Mouse (Mus musculus): ENCODE data around the gene Gucd1. TPM values are rescaled to one million over a fixed set of nuclear protein-coding genes. Genes with fewer than 3 reads are reported as not detected.

The Gucd1 gene
- total and polyA plus RNA-seq, 3 experiments: 16.8 to 19.0 (median 18.0) TPM

GRCm38 (mm10) chr10:75339377-75339776 lies 178.4 kb downstream of the Gucd1 start:
- DNase-seq (ENCODE audit: extremely low read depth): no peak
- peaks cover 4 to 13% of the 10 kb centered on the region in 2 experiments for H3K36me3 ChIP-seq (replicated peaks in 1 of 2; ENCODE audit: control insufficient read depth in 1 of 2, insufficient read depth in 1 of 2, low read length in 1 of 2)
- H3K9me3 ChIP-seq (replicated peaks; ENCODE audit: low read length): no peaks in the 10 kb centered on the region
- no peak overlapping the region for H3K9ac ChIP-seq (ENCODE audit: insufficient read depth, low read depth)
- no peaks in the 10 kb centered on the region for H3K27me3 ChIP-seq (replicated peaks)
- H3K4me1 ChIP-seq (ENCODE audit: control insufficient read depth in 1 of 2, insufficient read depth in 2 of 2): peaks cover 11 to 17% of the 10 kb centered on the region in 2 experiments
- no peak overlapping the region for H3K4me3 ChIP-seq (replicated peaks in 1 of 3; ENCODE audit: low read depth in 2 of 3, low read length in 2 of 3, poor library complexity in 1 of 3)
- in situ Hi-C loops (cut with MboI; ENCODE audit: low pct_ligation_motif_present, low pct_unique_long_range_greater_than_20kb, low sequenced_read_pairs): no loop called here
- H3K27ac ChIP-seq (ENCODE audit: insufficient read depth, low read depth): no peak overlapping the region
- dilution Hi-C loops (cut with MboI; ENCODE audit: extremely low pct_ligation_motif_present, extremely low pct_unique_long_range_greater_than_20kb, low sequenced_read_pairs): no loop called here
- no peaks in the 10 kb centered on the region for H3K79me2 ChIP-seq (replicated peaks; ENCODE audit: control insufficient read depth, extremely low read depth, insufficient read depth, poor library complexity, severe bottlenecking)
- H3K4me2 ChIP-seq (ENCODE audit: insufficient read depth, low read depth, poor library complexity, severe bottlenecking): no peak overlapping the region
- no peak for TF ChIP-seq KAT2A (IDR thresholded peaks at IDR 0.05; ENCODE audit: insufficient replicate concordance, low read length)
- TF ChIP-seq ZMIZ1 (IDR thresholded peaks at IDR 0.05; ENCODE audit: low read depth, low read length): no peak
- no peak for TF ChIP-seq TCF12 (IDR thresholded peaks at IDR 0.05; ENCODE audit: low read depth, low read length)
- TF ChIP-seq E2F4 (IDR thresholded peaks at IDR 0.05; ENCODE audit: insufficient replicate concordance, low read depth, low read length): no peak
- TF ChIP-seq MEF2A (IDR thresholded peaks at IDR 0.05; ENCODE audit: borderline replicate concordance, low read depth, low read length): no peak
- TF ChIP-seq NELFE (IDR thresholded peaks at IDR 0.05; ENCODE audit: low read depth, low read length): no peak
- no peak for TF ChIP-seq TBP (conservative IDR thresholded peaks at IDR 0.05; ENCODE audit: low read depth, low read length)
- TF ChIP-seq SMC3 (IDR thresholded peaks at IDR 0.05; ENCODE audit: low read depth, low read length): no peak
- TF ChIP-seq RCOR1 (conservative IDR thresholded peaks at IDR 0.05; ENCODE audit: low read depth, low read length): no peak
- TF ChIP-seq ZNF384 (IDR thresholded peaks at IDR 0.05; ENCODE audit: low read depth, low read length): no peak
- TF ChIP-seq USF1 (IDR thresholded peaks at IDR 0.05; ENCODE audit: low read depth, low read length): no peak

- H3K27me3 ChIP-seq (replicated peaks): no peaks in the 10 kb centered on the region
- no peak overlapping the region for H3K27ac ChIP-seq (ENCODE audit: insufficient read depth, low read depth)
- H3K9ac ChIP-seq (ENCODE audit: insufficient read depth, low read depth): no peak overlapping the region
- peaks cover 11 to 22% of the 10 kb centered on the region in 2 experiments for H3K4me1 ChIP-seq (ENCODE audit: control insufficient read depth in 1 of 2, insufficient read depth in 2 of 2)
- no peaks in the 10 kb centered on the region for H3K9me3 ChIP-seq (replicated peaks; ENCODE audit: low read length)
- TF ChIP-seq IRF4 (IDR thresholded peaks at IDR 0.05; ENCODE audit: low read depth, low read length) (0 out of 2 replicates have a peak, but pooled peaks have one; percentile 20), SMC3 (IDR thresholded peaks at IDR 0.05; ENCODE audit: low read depth, low read length) (no peak)
- no peaks in the 10 kb centered on the region for H3K79me2 ChIP-seq (replicated peaks; ENCODE audit: control insufficient read depth, extremely low read depth, insufficient read depth, poor library complexity, severe bottlenecking)
- H3K4me2 ChIP-seq (ENCODE audit: insufficient read depth, low read depth, poor library complexity, severe bottlenecking): no peak overlapping the region
- peaks cover 9 to 18% of the 10 kb centered on the region in 2 experiments for H3K36me3 ChIP-seq (replicated peaks in 1 of 2; ENCODE audit: control insufficient read depth in 1 of 2, insufficient read depth in 1 of 2, low read length in 1 of 2)
- in situ Hi-C loops (cut with MboI; ENCODE audit: low pct_ligation_motif_present, low pct_unique_long_range_greater_than_20kb, low sequenced_read_pairs) (no loop called here), dilution Hi-C loops (cut with MboI; ENCODE audit: extremely low pct_ligation_motif_present, extremely low pct_unique_long_range_greater_than_20kb, low sequenced_read_pairs) (no loop called here)
- no peak for DNase-seq (ENCODE audit: extremely low read depth)
- H3K4me3 ChIP-seq (replicated peaks in 1 of 3; ENCODE audit: low read depth in 2 of 3, low read length in 2 of 3, poor library complexity in 1 of 3): no peak overlapping the region
These were observed 178.9 kb downstream of the Gucd1 start for GRCm38 (mm10) chr10:75338852-75339251.

GRCm38 (mm10) chr10:75337231-75337630 lies 180.5 kb downstream of the Gucd1 start:
- no peak for TF ChIP-seq E2F4 (IDR thresholded peaks at IDR 0.05; ENCODE audit: insufficient replicate concordance, low read depth, low read length)
- no peak for TF ChIP-seq CHD2 (IDR thresholded peaks at IDR 0.05; ENCODE audit: low read length)
- TF ChIP-seq EP300 (IDR thresholded peaks at IDR 0.05; ENCODE audit: low read length): no peak
- no peak for TF ChIP-seq SMC3 (IDR thresholded peaks at IDR 0.05; ENCODE audit: low read depth, low read length)
- no peak overlapping the region for H3K27ac ChIP-seq (ENCODE audit: insufficient read depth, low read depth)
- DNase-seq (ENCODE audit: extremely low read depth): no peak
- in situ Hi-C loops (cut with MboI; ENCODE audit: low pct_ligation_motif_present, low pct_unique_long_range_greater_than_20kb, low sequenced_read_pairs): no loop called here
- no peak overlapping the region for H3K4me2 ChIP-seq (ENCODE audit: insufficient read depth, low read depth, poor library complexity, severe bottlenecking)
- H3K79me2 ChIP-seq (replicated peaks; ENCODE audit: control insufficient read depth, extremely low read depth, insufficient read depth, poor library complexity, severe bottlenecking): no peaks in the 10 kb centered on the region
- no peak overlapping the region for H3K9ac ChIP-seq (ENCODE audit: insufficient read depth, low read depth)
- dilution Hi-C loops (cut with MboI; ENCODE audit: extremely low pct_ligation_motif_present, extremely low pct_unique_long_range_greater_than_20kb, low sequenced_read_pairs): no loop called here
- H3K4me1 ChIP-seq (ENCODE audit: control insufficient read depth in 1 of 2, insufficient read depth in 2 of 2): peaks cover 11 to 34% of the 10 kb centered on the region in 2 experiments
- no peak overlapping the region for H3K4me3 ChIP-seq (replicated peaks in 1 of 3; ENCODE audit: low read depth in 2 of 3, low read length in 2 of 3, poor library complexity in 1 of 3)
- no peaks in the 10 kb centered on the region for H3K27me3 ChIP-seq (replicated peaks)
- peaks cover 25 to 34% of the 10 kb centered on the region in 2 experiments for H3K36me3 ChIP-seq (replicated peaks in 1 of 2; ENCODE audit: control insufficient read depth in 1 of 2, insufficient read depth in 1 of 2, low read length in 1 of 2)
- no peaks in the 10 kb centered on the region for H3K9me3 ChIP-seq (replicated peaks; ENCODE audit: low read length)

Data from CH12.LX (cell line).